Mouse (Mus musculus): ENCODE measurements around the gene Gast. TPM values are rescaled to one million over a fixed set of nuclear protein-coding genes. Genes with fewer than 3 reads are reported as not detected.
"Not testable (repeated sequence)": the region's sequence is repeated elsewhere in the genome, so short reads cannot be mapped to it uniquely, and the experiment has no call there.

Gene Gast
- not detected in 2 replicates for total RNA-seq (2017)

GRCm38 (mm10) chr11:100333944-100334457, at the start of gene Gast:
Gene Gast (plus strand): TSS chr11:100334407.
- ATAC-seq (ENCODE audit: extremely low read depth, insufficient number of reproducible peaks, low FRiP score, poor library complexity, severe bottlenecking) = no peak

GRCm38 (mm10) chr11:100284988-100285387, 49.2 kb upstream of the Gast start:
- ATAC-seq (ENCODE audit: extremely low read depth, insufficient number of reproducible peaks, low FRiP score, poor library complexity, severe bottlenecking) = no peak

- no peak for ATAC-seq (ENCODE audit: extremely low read depth, insufficient number of reproducible peaks, low FRiP score, poor library complexity, severe bottlenecking)
Measured at GRCm38 (mm10) chr11:100287024-100287423, 47.2 kb upstream of the Gast start.

- no peak for ATAC-seq (ENCODE audit: extremely low read depth, insufficient number of reproducible peaks, low FRiP score, poor library complexity, severe bottlenecking)
Measured at GRCm38 (mm10) chr11:100288942-100289341, 45.3 kb upstream of the Gast start.

GRCm38 (mm10) chr11:100290235-100290634, 44.0 kb upstream of the Gast start:
- no peak for ATAC-seq (ENCODE audit: extremely low read depth, insufficient number of reproducible peaks, low FRiP score, poor library complexity, severe bottlenecking)

GRCm38 (mm10) chr11:100292884-100293283, 41.3 kb upstream of the Gast start:
- ATAC-seq (ENCODE audit: extremely low read depth, insufficient number of reproducible peaks, low FRiP score, poor library complexity, severe bottlenecking) = no peak

- peak; percentile 72 for ATAC-seq (ENCODE audit: extremely low read depth, insufficient number of reproducible peaks, low FRiP score, poor library complexity, severe bottlenecking)
Measured at GRCm38 (mm10) chr11:100295308-100295707, 38.9 kb upstream of the Gast start.

GRCm38 (mm10) chr11:100297801-100298200, 36.4 kb upstream of the Gast start:
- ATAC-seq (ENCODE audit: extremely low read depth, insufficient number of reproducible peaks, low FRiP score, poor library complexity, severe bottlenecking) = no peak

GRCm38 (mm10) chr11:100298274-100299036, 35.8 kb upstream of the Gast start:
- ATAC-seq (ENCODE audit: extremely low read depth, insufficient number of reproducible peaks, low FRiP score, poor library complexity, severe bottlenecking) = peak; percentile 78

- peak; percentile 52; the same call in 1 of the 2 replicates for ATAC-seq (ENCODE audit: extremely low read depth, insufficient number of reproducible peaks, low FRiP score, poor library complexity, severe bottlenecking)
Measured at GRCm38 (mm10) chr11:100300293-100300692, 33.9 kb upstream of the Gast start.

GRCm38 (mm10) chr11:100301292-100301691, 32.9 kb upstream of the Gast start:
- no peak for ATAC-seq (ENCODE audit: extremely low read depth, insufficient number of reproducible peaks, low FRiP score, poor library complexity, severe bottlenecking)

- ATAC-seq (ENCODE audit: extremely low read depth, insufficient number of reproducible peaks, low FRiP score, poor library complexity, severe bottlenecking) = no peak
Measured at GRCm38 (mm10) chr11:100307900-100308299, 26.3 kb upstream of the Gast start.

- not testable (repeated sequence) for ATAC-seq (ENCODE audit: extremely low read depth, insufficient number of reproducible peaks, low FRiP score, poor library complexity, severe bottlenecking)
Measured at GRCm38 (mm10) chr11:100308672-100309071, 25.5 kb upstream of the Gast start.

GRCm38 (mm10) chr11:100311656-100312055, 22.6 kb upstream of the Gast start:
- ATAC-seq (ENCODE audit: extremely low read depth, insufficient number of reproducible peaks, low FRiP score, poor library complexity, severe bottlenecking) = no peak

GRCm38 (mm10) chr11:100312096-100312679, 22.0 kb upstream of the Gast start:
- no peak for ATAC-seq (ENCODE audit: extremely low read depth, insufficient number of reproducible peaks, low FRiP score, poor library complexity, severe bottlenecking)

GRCm38 (mm10) chr11:100313424-100313823, 20.8 kb upstream of the Gast start:
- ATAC-seq (ENCODE audit: extremely low read depth, insufficient number of reproducible peaks, low FRiP score, poor library complexity, severe bottlenecking) = no peak

- ATAC-seq (ENCODE audit: extremely low read depth, insufficient number of reproducible peaks, low FRiP score, poor library complexity, severe bottlenecking) = no peak
Measured at GRCm38 (mm10) chr11:100315439-100315838, 18.8 kb upstream of the Gast start.

GRCm38 (mm10) chr11:100317826-100318380, 16.3 kb upstream of the Gast start:
- no peak for ATAC-seq (ENCODE audit: extremely low read depth, insufficient number of reproducible peaks, low FRiP score, poor library complexity, severe bottlenecking)

GRCm38 (mm10) chr11:100318529-100319451, 15.4 kb upstream of the Gast start:
- no peak for ATAC-seq (ENCODE audit: extremely low read depth, insufficient number of reproducible peaks, low FRiP score, poor library complexity, severe bottlenecking)

All from neutrophil, adult 5-6 weeks (primary cell).